Mouse (Mus musculus) MEL (cell line): ENCODE data around the gene Tmc4. TPM values are rescaled to one million over a fixed set of nuclear protein-coding genes. Genes with fewer than 3 reads are reported as not detected.
A peak's percentile ranks its signal among the peaks of the same experiment; 100 is the strongest.

ENCODE experiments used
- DNase-seq: peaks from one replicate; pipeline ENCODE4 v3.0.0; 2011; ENCODE audit warnings: low read depth, low spot score
- H3K27ac ChIP-seq: 2 replicates; pipeline ENCODE4 v1.5.1; 2012; ENCODE audit warnings: low read depth, mild to moderate bottlenecking, control low read depth, low read length, moderate library complexity; ENCODE audit not compliant: control insufficient read depth
- H3K27me3 ChIP-seq, 2 experiments: fragments of 150-350 bp in 1 of 2; sonication (generic) in 1 of 2; 2 replicates each; pipeline ENCODE4 v1.6.1; 2012; ENCODE audit warnings: low read length in 2 of 2, mild to moderate bottlenecking in 2 of 2, improper control_type of control experiment in 1 of 2, moderate library complexity in 1 of 2; ENCODE audit not compliant: insufficient read depth in 2 of 2, control insufficient read depth in 1 of 2
- H3K36me3 ChIP-seq, 2 experiments: 2 replicates each; pipeline ENCODE4 v1.6.1; 2012 to 2014; ENCODE audit warnings: low read length in 2 of 2, improper control_type of control experiment in 1 of 2, inconsistent platforms in 1 of 2, mild to moderate bottlenecking in 1 of 2; ENCODE audit not compliant: insufficient read depth in 2 of 2, control insufficient read depth in 1 of 2
- H3K4me1 ChIP-seq, 2 experiments: fragments of 150-350 bp in 1 of 2; sonication (generic) in 1 of 2; 2 replicates each; pipeline ENCODE4 v1.6.1; 2012; ENCODE audit warnings: low read length in 2 of 2, improper control_type of control experiment in 1 of 2, mild to moderate bottlenecking in 1 of 2; ENCODE audit not compliant: insufficient read depth in 2 of 2, control insufficient read depth in 1 of 2
- H3K4me3 ChIP-seq, 2 experiments: fragments of 150-350 bp in 1 of 2; sonication (generic) in 1 of 2; 2 replicates each; pipeline ENCODE4 v1.5.1; 2012; ENCODE audit warnings: low read depth in 2 of 2, low read length in 2 of 2, mild to moderate bottlenecking in 2 of 2, moderate library complexity in 2 of 2, control low read depth in 1 of 2, improper control_type of control experiment in 1 of 2; ENCODE audit not compliant: control insufficient read depth in 1 of 2, insufficient read depth in 1 of 2
- H3K79me2 ChIP-seq: 2 replicates; pipeline ENCODE4 v1.6.1; 2012; ENCODE audit warnings: mild to moderate bottlenecking, low read length, moderate library complexity; ENCODE audit not compliant: control insufficient read depth, poor library complexity, insufficient read depth
- H3K9ac ChIP-seq: 2 replicates; pipeline ENCODE4 v1.6.1; 2012; ENCODE audit warnings: low read depth, mild to moderate bottlenecking, control low read depth, low read length, moderate library complexity; ENCODE audit not compliant: control insufficient read depth, poor library complexity, severe bottlenecking
- H3K9me3 ChIP-seq: fragments of 150-350 bp; sonication (generic); replicated peaks from 2 replicates; pipeline ENCODE4 v1.6.1; 2012; ENCODE audit warnings: mild to moderate bottlenecking, low read length, improper control_type of control experiment, moderate library complexity; ENCODE audit not compliant: insufficient read depth
- BHLHE40 ChIP-seq: IDR thresholded peaks from 2 replicates; pipeline ENCODE4 v1.6.1; 2012; ENCODE audit warnings: low read depth, mild to moderate bottlenecking, inconsistent platforms, low read length, improper control_type of control experiment, borderline replicate concordance
- CHD1 ChIP-seq: IDR thresholded peaks from 2 replicates; pipeline ENCODE4 v1.6.1; 2012; ENCODE audit warnings: low read depth, mild to moderate bottlenecking, inconsistent platforms, low read length, improper control_type of control experiment
- CHD2 ChIP-seq: IDR thresholded peaks from 2 replicates; pipeline ENCODE4 v1.6.1; 2011; ENCODE audit warnings: low read length, improper control_type of control experiment
- CTCF ChIP-seq, 3 experiments: IDR thresholded peaks in 2 of 3; conservative IDR thresholded peaks in 1 of 3; 2 replicates each; pipeline ENCODE4 v1.5.1; 2011 to 2012; ENCODE audit warnings: low read length in 3 of 3, low read depth in 2 of 3, mild to moderate bottlenecking in 2 of 3, improper control_type of control experiment in 1 of 3, inconsistent platforms in 1 of 3, mixed read lengths in 1 of 3, moderate library complexity in 1 of 3; ENCODE audit not compliant: control insufficient read depth in 1 of 3, insufficient read depth in 1 of 3, poor library complexity in 1 of 3, severe bottlenecking in 1 of 3
- E2F4 ChIP-seq: IDR thresholded peaks from 2 replicates; pipeline ENCODE4 v1.6.1; 2011; ENCODE audit warnings: low read depth, low read length, improper control_type of control experiment, borderline replicate concordance
- ELF1 ChIP-seq: IDR thresholded peaks from 2 replicates; pipeline ENCODE4 v1.6.1; 2014; ENCODE audit warnings: low read depth, mild to moderate bottlenecking, inconsistent platforms, low read length, improper control_type of control experiment, moderate library complexity
- ETS1 ChIP-seq: IDR thresholded peaks from 2 replicates; pipeline ENCODE4 v1.6.1; 2012; ENCODE audit warnings: low read depth, mild to moderate bottlenecking, inconsistent platforms, low read length, improper control_type of control experiment, moderate library complexity
- GATA1 ChIP-seq: IDR thresholded peaks from 2 replicates; pipeline ENCODE4 v1.6.1; 2011; ENCODE audit warnings: low read depth, low read length, improper control_type of control experiment
- HCFC1 ChIP-seq: IDR thresholded peaks from 2 replicates; pipeline ENCODE4 v1.6.1; 2012; ENCODE audit warnings: low read depth, mild to moderate bottlenecking, inconsistent platforms, low read length, improper control_type of control experiment, moderate library complexity
- JUND ChIP-seq: IDR thresholded peaks from 2 replicates; pipeline ENCODE4 v1.6.1; 2011; ENCODE audit warnings: low read depth, mild to moderate bottlenecking, improper control_type of control experiment, low read length
- MAX ChIP-seq: IDR thresholded peaks from 2 replicates; pipeline ENCODE4 v1.6.1; 2011; ENCODE audit warnings: low read length, improper control_type of control experiment
- MAZ ChIP-seq: IDR thresholded peaks from 2 replicates; pipeline ENCODE4 v1.6.1; 2012; ENCODE audit warnings: low read depth, mild to moderate bottlenecking, inconsistent platforms, low read length, improper control_type of control experiment
- MYC ChIP-seq: IDR thresholded peaks from 2 replicates; pipeline ENCODE4 v1.6.1; 2011; ENCODE audit warnings: low read depth, mild to moderate bottlenecking, low read length, improper control_type of control experiment, moderate library complexity
- NELFE ChIP-seq: IDR thresholded peaks from 2 replicates; pipeline ENCODE4 v1.6.1; 2011; ENCODE audit warnings: low read depth, low read length, improper control_type of control experiment
- POLR2A ChIP-seq, 2 experiments: IDR thresholded peaks; 2 replicates each; pipeline ENCODE4 v1.6.1; 2011 to 2012; ENCODE audit warnings: low read length in 2 of 2, mild to moderate bottlenecking in 2 of 2, control low read depth in 1 of 2, improper control_type of control experiment in 1 of 2, low read depth in 1 of 2, moderate library complexity in 1 of 2; ENCODE audit not compliant: control insufficient read depth in 1 of 2, insufficient read depth in 1 of 2, poor library complexity in 1 of 2
- POLR2AphosphoS2 ChIP-seq: IDR thresholded peaks from 2 replicates; pipeline ENCODE4 v1.6.1; 2011; ENCODE audit warnings: low read length, improper control_type of control experiment
- RAD21 ChIP-seq: IDR thresholded peaks from 2 replicates; pipeline ENCODE4 v1.6.1; 2011; ENCODE audit warnings: mild to moderate bottlenecking, low read depth, low read length, improper control_type of control experiment
- SIN3A ChIP-seq: IDR thresholded peaks from 2 replicates; pipeline ENCODE4 v1.6.1; 2012; ENCODE audit warnings: low read length, improper control_type of control experiment, inconsistent platforms
- SMC3 ChIP-seq: IDR thresholded peaks from 2 replicates; pipeline ENCODE4 v1.6.1; 2011; ENCODE audit warnings: low read depth, low read length, improper control_type of control experiment
- TAL1 ChIP-seq: IDR thresholded peaks from 2 replicates; pipeline ENCODE4 v1.6.1; 2012; ENCODE audit warnings: mild to moderate bottlenecking, inconsistent platforms, low read length, moderate library complexity, mixed read lengths
- TBP ChIP-seq: IDR thresholded peaks from 2 replicates; pipeline ENCODE4 v1.8.0; 2011; ENCODE audit warnings: low read depth, low read length, improper control_type of control experiment
- TCF12 ChIP-seq: IDR thresholded peaks from 2 replicates; pipeline ENCODE4 v1.6.1; 2014; ENCODE audit warnings: low read depth, mild to moderate bottlenecking, inconsistent platforms, low read length, improper control_type of control experiment, moderate library complexity
- USF1 ChIP-seq: IDR thresholded peaks from 2 replicates; pipeline ENCODE4 v1.6.1; 2014; ENCODE audit warnings: low read depth, mild to moderate bottlenecking, inconsistent platforms, low read length, improper control_type of control experiment, moderate library complexity
- USF2 ChIP-seq, 2 experiments: IDR thresholded peaks; 2 replicates each; pipeline ENCODE4 v1.6.1; 2011 to 2012; ENCODE audit warnings: improper control_type of control experiment in 2 of 2, low read length in 2 of 2, borderline replicate concordance in 1 of 2, inconsistent platforms in 1 of 2, low read depth in 1 of 2, mild to moderate bottlenecking in 1 of 2; ENCODE audit not compliant: insufficient read depth in 1 of 2
- ZMIZ1 ChIP-seq: IDR thresholded peaks from 2 replicates; pipeline ENCODE4 v1.6.1; 2012; ENCODE audit warnings: low read depth, mild to moderate bottlenecking, inconsistent platforms, low read length, improper control_type of control experiment, moderate library complexity
- ZNF384 ChIP-seq: IDR thresholded peaks from 2 replicates; pipeline ENCODE4 v1.6.1; 2012; ENCODE audit warnings: low read depth, mild to moderate bottlenecking, inconsistent platforms, low read length, improper control_type of control experiment
- polyA plus RNA-seq, 2 experiments: library from polyadenylated mRNA; stranded (reverse) in 1 of 2; unstranded in 1 of 2; fragments of >175 nt in 1 of 2; fragments of >200 nt in 1 of 2; gene quantifications; 2 replicates each; pipeline versions ENCODE4 v1.2.1 to v1.2.4; 2012; ENCODE audit warnings: low replicate concordance in 2 of 2, low read depth in 1 of 2; ENCODE audit not compliant: insufficient read length in 2 of 2, insufficient read depth in 1 of 2, missing spikeins in 1 of 2
- total RNA-seq: library from RNA; depleted of rRNA; stranded (reverse); fragments of 300-350 nt; gene quantifications from 2 replicates; pipeline ENCODE4 v1.2.3, GENCODE M21; 2012; rRNA removed

The Tmc4 gene
- total and polyA plus RNA-seq, 3 experiments = 2.7 to 16.8 TPM; not detected in 1

DNA sequence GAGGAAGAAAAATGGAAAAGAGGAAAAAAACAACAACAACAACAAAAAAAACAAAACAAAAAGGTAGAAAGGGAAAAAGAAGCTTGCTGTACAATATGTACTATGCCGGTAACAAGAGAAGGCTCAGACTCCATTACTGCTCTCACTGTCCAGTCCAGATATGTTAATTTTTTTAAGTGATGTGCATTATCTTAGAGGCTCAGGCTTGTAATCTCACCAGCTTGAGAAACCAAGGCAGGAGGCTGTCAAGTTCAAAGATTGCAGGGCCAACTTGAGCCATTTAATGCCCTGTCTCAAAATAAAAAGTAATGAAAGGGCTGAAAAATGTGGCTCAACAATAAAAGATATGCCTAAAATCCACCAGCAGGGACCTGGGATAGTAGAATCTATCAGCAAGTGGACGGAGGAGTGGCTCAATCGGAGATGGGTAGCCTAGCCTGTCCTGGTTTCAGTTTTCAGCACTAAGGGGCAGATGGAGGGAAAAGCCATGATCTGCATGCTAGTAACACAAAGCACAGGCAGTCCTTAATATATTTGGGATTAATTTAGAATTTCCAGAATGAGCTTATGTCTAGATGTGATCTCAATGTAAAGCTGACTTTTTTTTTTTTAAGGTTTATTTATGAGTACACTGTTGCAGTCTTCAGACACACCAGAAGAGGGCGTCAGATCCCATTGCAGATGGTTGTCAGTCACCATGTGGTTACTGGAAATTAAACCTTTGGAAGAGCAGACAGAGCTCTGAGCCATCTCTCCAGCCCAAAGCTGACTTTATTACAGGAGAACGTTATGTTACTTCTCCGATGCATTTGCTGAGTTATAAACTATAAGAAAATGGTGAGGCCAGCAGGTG is 60.7 kb downstream of the Tmc4 start (continued):
- no peak for TF ChIP-seq ELF1
- no peak for TF ChIP-seq JUND
- no peak for TF ChIP-seq CHD2
- TF ChIP-seq TCF12 = peak; percentile 72; the same call in 1 of the 2 replicates
- peak; percentile 93 for TF ChIP-seq ZNF384
- no peak for TF ChIP-seq ZMIZ1
- TF ChIP-seq BHLHE40 = no peak
- no peak for TF ChIP-seq HCFC1
- TF ChIP-seq, all 39 proteins: peak for 14

DNA sequence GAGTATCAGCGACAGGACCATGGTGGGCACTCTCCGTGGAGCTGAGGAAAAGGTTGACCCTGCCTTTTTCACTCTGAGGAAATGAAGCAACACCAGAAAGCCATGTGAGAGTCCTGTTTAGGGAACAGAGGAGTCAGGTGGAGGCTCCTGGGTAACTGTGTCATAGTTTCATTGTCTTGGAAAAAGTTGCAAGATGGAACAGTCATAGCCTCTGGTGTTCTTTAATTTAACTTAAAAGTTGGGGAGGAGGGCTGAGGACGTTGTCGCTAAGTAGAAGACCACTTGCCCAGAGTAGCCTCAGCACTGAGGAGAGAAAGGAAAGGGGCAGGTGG is 61.3 kb downstream of the Tmc4 start, which contains the start of gene Oscar:
Gene Oscar (minus strand): TSS at position 101 of the 332 bp plus-strand sequence.
- Histone ChIP-seq H3K4me3 (peak within 1 kb of the TSS; percentile 46 to 85), H3K27ac (no peak within 1 kb of the TSS), H3K27me3 (no peaks in the 10 kb centered on the region), H3K9me3 (no peaks in the 10 kb centered on the region), H3K79me2 (peaks cover 7% of the 10 kb centered on the region), H3K9ac (peak within 1 kb of the TSS; percentile 33), H3K36me3 (peaks cover 2 to 9% of the 10 kb centered on the region in 2 experiments; a peak in 3 of 4 replicates), H3K4me1 (peaks cover 2 to 21% of the 10 kb centered on the region in 2 experiments)
- no peak for TF ChIP-seq TAL1
- no peak for TF ChIP-seq RAD21
- TF ChIP-seq CHD1 = no peak
- no peak for TF ChIP-seq SMC3
- TF ChIP-seq ETS1 = no peak
- TF ChIP-seq NELFE = no peak
- TF ChIP-seq BHLHE40 = no peak
- no peak for TF ChIP-seq USF1
- TF ChIP-seq GATA1 = no peak
- TF ChIP-seq E2F4 = no peak
- no peak for TF ChIP-seq TBP
- no peak for TF ChIP-seq POLR2AphosphoS2
- TF ChIP-seq MAZ = no peak
- TF ChIP-seq TCF12 = no peak
- TF ChIP-seq MAX = no peak
- no peak for TF ChIP-seq POLR2A (IDR thresholded peaks at IDR 0.05; ENCODE audit: control insufficient read depth in 1 of 2, insufficient read depth in 1 of 2, low read depth in 1 of 2, low read length in 2 of 2, poor library complexity in 1 of 2)
- no peak for TF ChIP-seq USF2 (IDR thresholded peaks at IDR 0.05; ENCODE audit: borderline replicate concordance in 1 of 2, insufficient read depth in 1 of 2, low read depth in 1 of 2, low read length in 2 of 2)
- TF ChIP-seq CTCF (IDR thresholded peaks at IDR 0.05 in 2 of 3, conservative IDR thresholded peaks at IDR 0.05 in 1 of 3; ENCODE audit: control insufficient read depth in 1 of 3, insufficient read depth in 1 of 3, low read depth in 2 of 3, low read length in 3 of 3, poor library complexity in 1 of 3, severe bottlenecking in 1 of 3) = no peak
- no peak for TF ChIP-seq MYC
- TF ChIP-seq SIN3A = no peak
- no peak for DNase-seq

Other genes starting within 250 kb of the Tmc4 start
- gene Tarm1, start 174.9 kb downstream of the Tmc4 start, total RNA-seq = 1.7 and 1.9 TPM in 2 replicates
- 1 to 10 TPM in 1 of 2 experiments, not detected in 1; 1.1 TPM for gene Tarm1, start 174.9 kb downstream of the Tmc4 start, polyA plus RNA-seq
- not detected in 2 replicates for gene Oscar, start 61.4 kb downstream of the Tmc4 start, total RNA-seq
- not detected for gene Oscar, start 61.4 kb downstream of the Tmc4 start, polyA plus RNA-seq
- gene Ndufa3, start 60.2 kb downstream of the Tmc4 start, total RNA-seq = 177 and 180 TPM in 2 replicates
- 100 to 1,000 TPM in 1 of 2 experiments, not detected in 1; 246 TPM for gene Ndufa3, start 60.2 kb downstream of the Tmc4 start, polyA plus RNA-seq
- gene Tfpt, start 47.6 kb downstream of the Tmc4 start, total RNA-seq = 35.2 and 42.4 TPM in 2 replicates
- 10 to 100 TPM in 1 of 2 experiments, not detected in 1; 50.0 TPM for gene Tfpt, start 47.6 kb downstream of the Tmc4 start, polyA plus RNA-seq
- gene Prpf31, start 47.6 kb downstream of the Tmc4 start, total RNA-seq = 146 and 147 TPM in 2 replicates
- 100 to 1,000 TPM; 187 to 334 TPM for gene Prpf31, start 47.6 kb downstream of the Tmc4 start, polyA plus RNA-seq
- gene Cnot3, start 32.3 kb downstream of the Tmc4 start, total RNA-seq = 16.9 and 17.4 TPM in 2 replicates
- gene Cnot3, start 32.3 kb downstream of the Tmc4 start, polyA plus RNA-seq = 100 to 1,000 TPM in 1 of 2 experiments, 10 to 100 TPM in 1; 86.6 to 118 TPM
- gene Leng1, start 11.7 kb downstream of the Tmc4 start, total RNA-seq = 8.3 and 11.0 TPM in 2 replicates
- 10 to 100 TPM in 1 of 2 experiments, not detected in 1; 11.3 TPM for gene Leng1, start 11.7 kb downstream of the Tmc4 start, polyA plus RNA-seq
- gene Tsen34, start 15.3 kb upstream of the Tmc4 start, total RNA-seq = 16.0 and 17.1 TPM in 2 replicates
- gene Tsen34, start 15.3 kb upstream of the Tmc4 start, polyA plus RNA-seq = 10 to 100 TPM in 1 of 2 experiments, not detected in 1; 21.7 TPM
- 31.1 and 33.9 TPM in 2 replicates for gene Mboat7, start 16.0 kb upstream of the Tmc4 start, total RNA-seq
- gene Mboat7, start 16.0 kb upstream of the Tmc4 start, polyA plus RNA-seq = 100 to 1,000 TPM in 1 of 2 experiments, not detected in 1; 113 TPM
- 2,912 and 2,921 TPM in 2 replicates for gene Rps9, start 26.4 kb upstream of the Tmc4 start, total RNA-seq
- 1,000 to 10,000 TPM in 1 of 2 experiments, not detected in 1; 2,284 TPM for gene Rps9, start 26.4 kb upstream of the Tmc4 start, polyA plus RNA-seq
- 0.12 and 0.20 TPM in 2 replicates for gene Pirb, start 42.8 kb upstream of the Tmc4 start, total RNA-seq
- gene Pirb, start 42.8 kb upstream of the Tmc4 start, polyA plus RNA-seq = under 1 TPM in 1 of 2 experiments, not detected in 1; 0.56 TPM
- not detected in 2 replicates for gene Gm15448, start 148.1 kb upstream of the Tmc4 start, total RNA-seq
- under 1 TPM in 1 of 2 experiments, not detected in 1; 0.04 TPM for gene Gm15448, start 148.1 kb upstream of the Tmc4 start, polyA plus RNA-seq
- gene Pira2, start 167.5 kb upstream of the Tmc4 start, total RNA-seq = not detected in 2 replicates
- under 1 TPM in 1 of 2 experiments, not detected in 1; 0.07 TPM for gene Pira2, start 167.5 kb upstream of the Tmc4 start, polyA plus RNA-seq
- 0.04 and 0.16 TPM in 2 replicates for gene Gm14548, start 220.6 kb upstream of the Tmc4 start, total RNA-seq
- under 1 TPM in 1 of 2 experiments, not detected in 1; 0.13 TPM for gene Gm14548, start 220.6 kb upstream of the Tmc4 start, polyA plus RNA-seq
- 0.04 TPM in 1 of 2 replicates, not detected in the other for gene Lilra6, start 237.9 kb upstream of the Tmc4 start, total RNA-seq
- gene Lilra6, start 237.9 kb upstream of the Tmc4 start, polyA plus RNA-seq = under 1 TPM in 1 of 2 experiments, not detected in 1; 0.19 TPM